Mouse (Mus musculus) ES-E14 (cell line): ENCODE results near the gene St6galnac6.

Experiments
- CHD2 ChIP-seq: IDR thresholded peaks from 2 replicates; pipeline ENCODE4 v1.6.1; 2014; ENCODE audit warnings: mild to moderate bottlenecking, low read depth, low read length, inconsistent platforms
- HCFC1 ChIP-seq: IDR thresholded peaks from 2 replicates; pipeline ENCODE4 v1.6.1; 2012; ENCODE audit warnings: low read length, inconsistent platforms, borderline replicate concordance; ENCODE audit not compliant: insufficient read depth
- MAFK ChIP-seq: IDR thresholded peaks from 2 replicates; pipeline ENCODE4 v1.6.1; 2014; ENCODE audit warnings: mild to moderate bottlenecking, low read depth, low read length, inconsistent platforms; ENCODE audit not compliant: insufficient read depth

DNA sequence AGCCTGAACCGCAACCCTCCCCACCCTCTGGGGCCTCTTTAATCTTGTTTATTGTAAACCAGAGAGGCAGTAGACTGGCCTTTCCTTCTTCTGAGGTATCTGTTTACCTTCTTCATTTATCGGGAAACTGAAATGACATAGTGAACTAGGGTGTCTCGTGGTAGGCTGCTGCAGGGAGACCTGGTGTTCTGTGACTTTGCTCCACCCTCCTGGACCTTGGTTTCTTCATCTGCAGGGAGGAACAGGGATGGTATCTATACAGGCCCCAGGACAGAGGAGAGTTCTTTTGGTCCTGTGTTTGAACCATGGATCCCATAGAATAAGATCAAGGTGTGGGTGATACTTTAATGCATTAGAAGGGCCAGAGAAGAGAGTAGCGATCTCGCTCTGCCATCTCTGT, 48.3 kb upstream of the St6galnac6 start:
- no peak for TF ChIP-seq HCFC1
- no peak for TF ChIP-seq CHD2
- no peak for TF ChIP-seq MAFK
